Mouse (Mus musculus): ENCODE data around the gene Egfem1. TPM values are rescaled to one million over a fixed set of nuclear protein-coding genes. Genes with fewer than 3 reads are reported as not detected.

Egfem1 gene
- total and polyA plus RNA-seq, 2 experiments from 2014 or later: 0.23 TPM; not detected in 1

- Histone ChIP-seq H3K4me1 (ENCODE audit: control insufficient read depth, insufficient read depth) (no peaks in the 10 kb centered on the region), H3K36me3 (replicated peaks; ENCODE audit: control insufficient read depth, insufficient read depth, low read length) (no peaks in the 10 kb centered on the region), H3K27ac (ENCODE audit: low read depth) (no peak overlapping the region), H3K27me3 (ENCODE audit: control insufficient read depth, insufficient read depth, low read length) (no peaks in the 10 kb centered on the region), H3K9me3 (replicated peaks; ENCODE audit: control insufficient read depth, low read length) (no peaks in the 10 kb centered on the region), H3K4me2 (ENCODE audit: low read depth, low read length) (no peak overlapping the region), H3K4me3 (ENCODE audit: low read depth, low read length) (no peak overlapping the region), H3K9ac (replicated peaks; ENCODE audit: low read depth, low read length) (no peak overlapping the region)
- no peak for ATAC-seq (ENCODE audit: insufficient read depth, low read depth)
- 59% methylated on average over 3 of the region's 3 CpGs for WGBS
- TF ChIP-seq EP300 (IDR thresholded peaks at IDR 0.05; ENCODE audit: low read depth): no peak
- no peak for TF ChIP-seq CTCF (IDR thresholded peaks at IDR 0.05; ENCODE audit: low read depth)
- no peak for DNase-seq (ENCODE audit: low spot score)
Measured at GRCm38 (mm10) chr3:29342223-29342791, 260.5 kb downstream of the Egfem1 start.

DNA sequence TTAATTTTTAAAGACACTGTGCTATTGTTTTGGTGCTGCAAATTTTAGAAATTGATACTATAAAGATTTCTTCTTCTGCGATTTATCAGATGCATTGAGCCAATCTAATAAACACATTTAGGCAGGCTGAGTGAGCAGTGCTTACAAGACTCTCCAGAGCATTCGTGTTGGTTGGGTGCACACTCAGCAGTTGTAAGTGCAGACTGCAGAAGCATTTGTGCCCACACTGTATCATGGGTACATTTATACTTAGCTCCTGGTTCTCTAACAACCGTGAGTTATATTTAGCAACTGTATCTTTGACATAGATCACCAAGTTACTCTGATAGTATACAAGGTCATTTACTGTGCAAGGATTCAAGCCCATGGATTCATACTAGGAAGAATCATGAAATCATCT lies 264.0 kb downstream of the Egfem1 start:
- WGBS: 58% methylated on average over 3 of the region's 3 CpGs
- Histone ChIP-seq H3K4me1 (ENCODE audit: control insufficient read depth, insufficient read depth) (no peaks in the 10 kb centered on the region), H3K36me3 (replicated peaks; ENCODE audit: control insufficient read depth, insufficient read depth, low read length) (no peaks in the 10 kb centered on the region), H3K4me3 (ENCODE audit: low read depth, low read length) (no peak overlapping the region), H3K27ac (ENCODE audit: low read depth) (no peak overlapping the region), H3K4me2 (ENCODE audit: low read depth, low read length) (no peak overlapping the region), H3K27me3 (ENCODE audit: control insufficient read depth, insufficient read depth, low read length) (no peaks in the 10 kb centered on the region), H3K9me3 (replicated peaks; ENCODE audit: control insufficient read depth, low read length) (no peaks in the 10 kb centered on the region), H3K9ac (replicated peaks; ENCODE audit: low read depth, low read length) (no peak overlapping the region)
- DNase-seq (ENCODE audit: low spot score): no peak
- ATAC-seq (ENCODE audit: insufficient read depth, low read depth): no peak
- TF ChIP-seq CTCF (IDR thresholded peaks at IDR 0.05; ENCODE audit: low read depth) (no peak), EP300 (IDR thresholded peaks at IDR 0.05; ENCODE audit: low read depth) (no peak)

DNA sequence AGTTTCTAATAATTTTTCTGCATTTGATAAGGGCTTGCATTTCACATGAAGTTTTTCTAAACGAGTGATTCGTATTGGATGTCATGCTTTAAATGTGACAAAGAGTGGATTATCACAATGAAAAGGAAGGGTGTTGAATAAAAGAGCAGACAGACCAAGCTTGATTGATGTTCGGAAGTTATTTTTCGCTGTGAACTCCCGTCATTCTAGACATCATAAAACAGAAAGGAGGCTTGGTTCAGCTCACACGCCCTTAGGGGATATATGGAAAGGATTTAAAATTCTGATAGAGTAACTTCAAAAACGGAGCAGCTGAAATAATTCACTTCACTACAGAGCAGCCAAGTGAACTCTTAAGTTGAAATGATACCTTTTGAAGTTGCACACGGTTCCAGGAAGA lies 285.1 kb downstream of the Egfem1 start:
- DNase-seq (ENCODE audit: low spot score) (no peak), ATAC-seq (ENCODE audit: insufficient read depth, low read depth) (no peak)
- H3K9ac ChIP-seq (replicated peaks; ENCODE audit: low read depth, low read length): no peak overlapping the region
- no peak overlapping the region for H3K4me3 ChIP-seq (ENCODE audit: low read depth, low read length)
- H3K4me2 ChIP-seq (ENCODE audit: low read depth, low read length): no peak overlapping the region
- no peaks in the 10 kb centered on the region for H3K36me3 ChIP-seq (replicated peaks; ENCODE audit: control insufficient read depth, insufficient read depth, low read length)
- WGBS: 64% methylated on average over 8 of the region's 8 CpGs
- H3K9me3 ChIP-seq (replicated peaks; ENCODE audit: control insufficient read depth, low read length): no peaks in the 10 kb centered on the region
- TF ChIP-seq CTCF (IDR thresholded peaks at IDR 0.05; ENCODE audit: low read depth) (no peak), EP300 (IDR thresholded peaks at IDR 0.05; ENCODE audit: low read depth) (no peak)
- H3K27ac ChIP-seq (ENCODE audit: low read depth): no peak overlapping the region
- no peaks in the 10 kb centered on the region for H3K27me3 ChIP-seq (ENCODE audit: control insufficient read depth, insufficient read depth, low read length)
- no peaks in the 10 kb centered on the region for H3K4me1 ChIP-seq (ENCODE audit: control insufficient read depth, insufficient read depth)

DNA sequence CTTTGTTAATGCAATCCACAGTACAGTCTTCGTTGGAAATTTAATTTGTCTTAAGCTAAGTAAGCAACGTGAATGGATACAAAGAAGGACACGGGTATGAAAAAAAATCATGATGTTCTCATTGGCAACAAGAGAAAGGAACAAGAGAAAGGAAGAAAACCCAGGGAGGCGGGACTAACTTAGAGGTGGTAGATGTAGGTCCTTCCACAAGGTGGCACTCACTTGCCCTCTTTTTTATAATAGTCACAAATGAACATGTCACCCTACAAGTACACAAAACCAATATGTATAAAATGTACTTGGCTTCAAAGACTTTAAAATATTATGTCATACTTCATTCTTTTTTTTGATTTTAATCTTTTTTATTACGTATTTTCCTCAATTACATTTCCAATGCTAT lies 288.7 kb downstream of the Egfem1 start:
- Histone ChIP-seq H3K27ac (ENCODE audit: low read depth) (no peak overlapping the region), H3K27me3 (ENCODE audit: control insufficient read depth, insufficient read depth, low read length) (no peaks in the 10 kb centered on the region), H3K4me2 (ENCODE audit: low read depth, low read length) (no peak overlapping the region), H3K9me3 (replicated peaks; ENCODE audit: control insufficient read depth, low read length) (no peaks in the 10 kb centered on the region), H3K36me3 (replicated peaks; ENCODE audit: control insufficient read depth, insufficient read depth, low read length) (no peaks in the 10 kb centered on the region), H3K4me1 (ENCODE audit: control insufficient read depth, insufficient read depth) (no peaks in the 10 kb centered on the region), H3K9ac (replicated peaks; ENCODE audit: low read depth, low read length) (no peak overlapping the region), H3K4me3 (ENCODE audit: low read depth, low read length) (no peak overlapping the region)
- TF ChIP-seq CTCF (IDR thresholded peaks at IDR 0.05; ENCODE audit: low read depth) (no peak), EP300 (IDR thresholded peaks at IDR 0.05; ENCODE audit: low read depth) (no peak)
- ATAC-seq (ENCODE audit: insufficient read depth, low read depth): no peak
- DNase-seq (ENCODE audit: low spot score): peak; percentile 14
- WGBS: 69% methylated on average over 5 of the region's 5 CpGs

DNA sequence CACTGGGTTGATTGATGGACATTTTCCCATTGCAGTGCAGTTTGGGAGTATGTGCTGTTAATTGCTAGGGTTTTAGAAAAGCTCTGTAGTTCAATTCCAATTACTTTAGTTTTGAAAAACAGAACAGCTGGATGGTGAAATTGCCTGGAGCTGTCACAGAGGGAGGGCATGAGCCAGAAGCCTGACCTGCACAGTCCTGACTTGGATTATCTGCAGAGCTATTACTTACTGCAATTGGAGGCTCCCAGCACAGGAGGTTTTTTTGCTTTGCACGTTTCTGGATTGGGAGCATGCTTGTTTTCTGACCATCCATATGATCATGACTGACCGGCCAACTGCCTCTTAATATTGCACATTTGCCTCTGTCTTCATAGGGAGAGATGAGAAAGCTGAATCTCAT lies 299.4 kb downstream of the Egfem1 start:
- Histone ChIP-seq H3K4me3 (ENCODE audit: low read depth, low read length) (no peak overlapping the region), H3K4me2 (ENCODE audit: low read depth, low read length) (no peak overlapping the region), H3K27me3 (ENCODE audit: control insufficient read depth, insufficient read depth, low read length) (no peaks in the 10 kb centered on the region), H3K27ac (ENCODE audit: low read depth) (no peak overlapping the region), H3K36me3 (replicated peaks; ENCODE audit: control insufficient read depth, insufficient read depth, low read length) (no peaks in the 10 kb centered on the region), H3K4me1 (ENCODE audit: control insufficient read depth, insufficient read depth) (no peaks in the 10 kb centered on the region), H3K9ac (replicated peaks; ENCODE audit: low read depth, low read length) (no peak overlapping the region), H3K9me3 (replicated peaks; ENCODE audit: control insufficient read depth, low read length) (no peaks in the 10 kb centered on the region)
- ATAC-seq (ENCODE audit: insufficient read depth, low read depth) (no peak), DNase-seq (ENCODE audit: low spot score) (no peak)
- TF ChIP-seq CTCF (IDR thresholded peaks at IDR 0.05; ENCODE audit: low read depth): no peak
- no peak for TF ChIP-seq EP300 (IDR thresholded peaks at IDR 0.05; ENCODE audit: low read depth)
- WGBS: 69% methylated on average over 2 of the region's 2 CpGs

DNA sequence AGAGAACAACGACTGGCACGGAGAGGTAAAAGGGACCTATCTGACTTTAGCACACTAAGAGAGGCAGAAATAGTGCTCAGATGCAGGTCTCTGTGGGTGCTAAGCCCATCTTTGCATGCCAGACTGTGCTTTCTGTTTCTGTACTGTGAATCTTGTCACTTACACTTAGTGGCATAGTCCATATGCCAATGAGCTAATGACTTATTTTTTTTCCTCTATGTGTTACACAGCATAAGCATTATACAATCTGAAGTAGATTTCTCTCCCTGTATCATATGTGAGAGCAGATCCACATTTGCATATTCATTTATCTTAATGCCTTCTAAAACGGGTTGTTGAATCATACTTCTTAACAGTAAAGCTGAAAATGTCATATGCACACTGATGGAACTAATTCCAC lies 317.2 kb downstream of the Egfem1 start:
- no peak overlapping the region for H3K4me2 ChIP-seq (ENCODE audit: low read depth, low read length)
- H3K4me3 ChIP-seq (ENCODE audit: low read depth, low read length): no peak overlapping the region
- H3K27ac ChIP-seq (ENCODE audit: low read depth): no peak overlapping the region
- H3K9ac ChIP-seq (replicated peaks; ENCODE audit: low read depth, low read length): no peak overlapping the region
- TF ChIP-seq CTCF (IDR thresholded peaks at IDR 0.05; ENCODE audit: low read depth): no peak
- no peak for TF ChIP-seq EP300 (IDR thresholded peaks at IDR 0.05; ENCODE audit: low read depth)
- no peaks in the 10 kb centered on the region for H3K27me3 ChIP-seq (ENCODE audit: control insufficient read depth, insufficient read depth, low read length)
- no peaks in the 10 kb centered on the region for H3K36me3 ChIP-seq (replicated peaks; ENCODE audit: control insufficient read depth, insufficient read depth, low read length)
- DNase-seq (ENCODE audit: low spot score): no peak
- no peak for ATAC-seq (ENCODE audit: insufficient read depth, low read depth)
- 72% methylated on average over 3 of the region's 3 CpGs for WGBS
- H3K9me3 ChIP-seq (replicated peaks; ENCODE audit: control insufficient read depth, low read length): no peaks in the 10 kb centered on the region
- no peaks in the 10 kb centered on the region for H3K4me1 ChIP-seq (ENCODE audit: control insufficient read depth, insufficient read depth)
